Mouse (Mus musculus) olfactory bulb, adult 2 months (tissue): ENCODE measurements around the gene Dgat2.

ENCODE experiments used
- CTCF ChIP-seq: fragments of 200-500 bp; IDR thresholded peaks from 2 replicates; pipeline ENCODE4 v1.5.1; 2012; ENCODE audit warnings: low read depth, mild to moderate bottlenecking, low read length, moderate library complexity; ENCODE audit not compliant: insufficient read depth
- POLR2A ChIP-seq: fragments of 200-500 bp; IDR thresholded peaks from 2 replicates; pipeline ENCODE4 v1.6.1; 2012; ENCODE audit warnings: mild to moderate bottlenecking, low read depth, low read length, moderate library complexity; ENCODE audit not compliant: insufficient read depth

DNA sequence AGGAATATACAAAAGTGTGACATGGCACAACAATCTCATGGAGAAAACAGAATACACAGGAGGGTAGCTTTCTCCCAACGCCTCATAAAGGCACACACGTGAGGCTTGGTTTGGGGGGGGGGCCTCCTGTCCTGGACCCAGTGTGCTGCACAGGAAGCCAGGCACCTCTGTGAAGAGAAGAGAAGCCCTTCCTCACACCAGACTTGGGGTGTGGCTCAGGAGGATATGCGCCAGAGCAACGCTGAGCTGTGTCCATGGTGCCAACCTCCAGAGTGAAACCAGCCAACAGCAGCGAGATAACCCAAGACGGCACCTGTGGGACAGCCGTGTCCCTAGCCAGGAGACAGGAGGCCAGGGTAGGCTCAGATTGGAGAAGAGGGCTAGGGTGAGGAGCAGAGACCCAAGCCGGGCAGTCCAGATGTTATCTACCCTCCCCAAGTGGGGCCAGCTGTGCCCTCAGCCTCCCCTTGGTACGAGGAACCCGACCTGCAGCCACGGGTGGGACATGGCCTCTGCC, 28.8 kb downstream of the Dgat2 start:
- TF ChIP-seq CTCF: no peak
- TF ChIP-seq POLR2A: no peak
